Mouse (Mus musculus): ENCODE measurements around the gene Ythdf1.

Ythdf1 gene

GRCm38 (mm10) chr2:180920810-180921400, at the start of gene Ythdf1:
Gene Ythdf1, minus strand, starts transcription at chr2:180920949.
- peak; percentile 18 for DNase-seq (ENCODE audit: extremely low read depth, low read depth, low spot score)

DNA sequence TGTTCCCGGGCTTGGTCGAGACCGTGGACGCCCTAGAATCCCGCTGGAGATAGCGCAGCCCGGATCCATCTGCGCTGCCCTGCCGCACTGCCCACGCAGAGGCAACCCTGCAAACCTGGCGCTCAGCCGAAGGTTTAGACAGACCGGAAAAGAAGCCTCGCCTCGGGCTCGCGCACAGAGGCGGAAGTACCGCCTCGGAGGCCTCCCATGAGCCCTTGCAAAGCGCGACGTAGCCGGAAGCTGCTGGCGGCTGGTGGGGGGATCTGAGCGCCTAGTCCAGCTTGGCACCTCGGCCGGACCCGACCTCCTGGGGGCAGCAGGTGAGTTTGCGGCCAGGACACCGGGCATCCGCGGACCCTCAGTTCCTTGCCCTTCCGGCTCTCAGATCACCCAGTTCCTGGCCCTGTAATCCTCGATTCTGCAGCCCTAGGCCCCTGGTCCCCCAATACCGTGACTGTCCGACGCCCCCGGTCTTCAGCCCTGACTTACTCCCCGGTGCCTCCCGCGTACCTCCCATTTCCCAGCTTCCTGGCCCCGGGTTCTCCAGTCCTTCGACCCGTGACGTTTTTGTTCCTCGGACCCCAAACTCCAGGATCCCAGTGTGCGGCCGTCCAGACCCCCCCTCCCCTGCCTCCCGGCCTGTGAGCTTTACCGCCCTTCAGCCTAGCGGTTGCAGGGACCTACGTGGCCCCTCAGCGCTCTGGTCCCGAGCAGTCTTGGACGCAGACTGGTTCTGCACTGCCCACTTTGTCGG, 46.4 kb upstream of the Ythdf1 start, which contains the start of gene Arfgap1:
Gene Arfgap1, plus strand, starts transcription at position 216 of the 754 bp plus-strand sequence.
- DNase-seq (ENCODE audit: extremely low read depth, low read depth, low spot score), result peak; percentile 52

GRCm38 (mm10) chr2:180966092-180966882, 45.5 kb upstream of the Ythdf1 start:
- no peak for DNase-seq (ENCODE audit: extremely low read depth, low read depth, low spot score)

- DNase-seq (ENCODE audit: extremely low read depth, low read depth, low spot score), result no peak
Observed at GRCm38 (mm10) chr2:180963956-180964355, 43.2 kb upstream of the Ythdf1 start.

GRCm38 (mm10) chr2:180962616-180963308, 42.0 kb upstream of the Ythdf1 start:
- DNase-seq (ENCODE audit: extremely low read depth, low read depth, low spot score), result no peak

GRCm38 (mm10) chr2:180960187-180960586, 39.4 kb upstream of the Ythdf1 start:
- DNase-seq (ENCODE audit: extremely low read depth, low read depth, low spot score), result no peak

DNA sequence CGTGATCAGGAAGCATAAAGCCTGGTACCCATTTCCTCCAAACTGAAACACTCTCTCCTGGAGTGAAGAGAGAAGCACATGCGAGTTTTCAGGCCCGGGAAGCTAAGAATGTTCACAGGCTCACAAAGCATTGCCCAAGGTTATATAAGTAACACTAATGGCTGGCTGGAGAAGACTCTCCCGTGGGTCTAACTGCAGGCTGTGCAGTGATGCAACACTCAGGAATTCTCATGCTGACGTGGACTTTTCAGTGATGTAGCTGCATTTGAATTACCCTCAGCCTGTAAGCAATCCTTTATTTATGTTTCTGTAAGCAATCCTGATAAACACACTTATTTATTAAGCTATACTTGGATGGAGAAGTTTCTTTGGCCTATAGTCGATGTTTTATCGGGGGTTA, 38.9 kb upstream of the Ythdf1 start:
- no peak for DNase-seq (ENCODE audit: extremely low read depth, low read depth, low spot score)

DNA sequence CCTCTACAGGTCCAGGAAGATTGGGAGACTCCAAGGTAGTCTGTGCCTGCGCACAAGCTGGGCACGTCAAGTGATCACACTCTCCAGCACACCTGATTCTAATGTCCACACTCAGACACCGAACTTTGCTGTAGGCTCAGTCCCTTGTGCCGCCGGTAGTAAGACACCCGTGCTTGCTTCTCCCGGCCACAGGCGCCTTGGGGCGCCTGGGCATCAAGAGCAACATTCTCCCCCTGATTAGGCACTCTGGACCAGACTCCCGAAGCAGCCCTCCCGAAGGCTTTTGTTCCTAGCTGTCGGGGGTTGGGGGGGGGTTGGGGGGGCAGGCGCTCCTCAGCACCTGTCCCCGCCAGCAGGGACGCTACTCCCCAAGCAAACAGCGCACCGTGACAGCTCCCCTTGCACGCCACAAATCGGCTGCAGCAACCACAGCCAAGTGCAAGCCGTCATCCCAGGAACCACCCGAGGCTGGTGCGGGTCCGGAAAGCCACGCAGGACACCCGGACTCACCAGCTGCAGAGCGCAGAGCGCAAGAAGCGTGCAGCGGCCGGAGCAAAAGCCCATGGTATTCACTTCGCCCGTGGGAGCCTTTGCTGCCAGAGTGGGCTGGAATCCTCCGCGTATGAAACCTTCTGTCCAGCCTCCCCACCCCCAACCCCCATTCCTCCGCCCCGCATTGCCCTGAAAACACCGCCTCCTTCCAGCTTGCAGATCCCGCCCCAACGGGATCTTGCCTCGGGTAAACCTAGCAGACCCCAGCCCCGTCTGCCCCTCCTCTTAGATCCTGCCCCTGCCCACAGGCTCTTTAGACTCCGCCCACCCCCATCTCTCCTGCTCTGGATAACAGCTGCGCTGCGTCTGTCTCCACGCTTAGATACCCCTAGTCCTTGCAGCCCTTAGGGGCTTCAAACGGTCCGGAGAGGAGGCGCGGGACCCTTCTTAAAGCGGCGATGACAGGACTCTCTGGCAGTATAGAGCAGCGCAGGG, 33.6 kb upstream of the Ythdf1 start, which contains the start of gene Nkain4:
Gene Nkain4, minus strand, starts transcription at position 639 of the 987 bp plus-strand sequence.
- DNase-seq (ENCODE audit: extremely low read depth, low read depth, low spot score), result no peak

- DNase-seq (ENCODE audit: extremely low read depth, low read depth, low spot score), result no peak
Observed at GRCm38 (mm10) chr2:180953638-180954037, 32.9 kb upstream of the Ythdf1 start.

DNA sequence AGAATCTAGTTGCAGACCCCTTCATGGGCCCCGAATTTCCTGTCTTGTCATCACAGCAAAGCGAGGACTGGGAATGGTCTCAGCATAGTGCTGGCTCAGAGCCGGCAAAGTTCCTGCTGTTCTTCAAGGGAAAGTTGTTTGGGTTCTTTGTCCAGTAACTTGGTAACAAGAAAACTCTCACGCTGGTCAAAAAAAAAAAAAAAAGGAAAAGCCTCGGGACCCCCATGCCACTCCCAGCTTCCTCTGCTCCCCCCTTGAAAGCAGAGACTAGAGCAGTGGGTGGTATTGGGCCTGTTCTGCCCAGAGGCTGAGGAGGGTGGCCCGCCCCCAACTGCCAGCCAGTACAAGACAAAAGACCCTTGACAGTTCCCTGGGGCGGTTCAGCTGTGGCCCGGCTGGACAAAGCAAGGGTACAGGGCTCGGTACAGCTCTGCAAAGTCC, 32.0 kb upstream of the Ythdf1 start:
- no peak for DNase-seq (ENCODE audit: extremely low read depth, low read depth, low spot score)

DNA sequence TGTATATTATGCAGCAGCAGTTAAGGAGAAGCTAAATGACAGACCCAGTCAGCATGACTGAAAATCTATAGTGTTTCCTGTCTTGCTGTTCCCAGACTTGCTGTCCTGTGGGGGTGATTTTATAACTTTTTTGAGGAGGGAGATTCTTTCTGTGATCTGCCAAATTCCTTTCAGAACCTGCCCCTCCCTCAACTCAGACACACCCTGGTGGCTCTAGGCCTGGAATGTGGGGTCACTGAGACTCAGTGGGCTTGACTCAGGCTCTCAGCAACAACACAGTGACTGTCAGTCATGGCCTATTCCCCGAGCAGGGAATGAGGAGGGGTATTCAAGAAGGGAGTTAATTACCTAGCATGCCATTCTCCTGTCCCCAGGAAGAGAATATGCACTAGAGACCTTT, 29.2 kb upstream of the Ythdf1 start:
- DNase-seq (ENCODE audit: extremely low read depth, low read depth, low spot score), result no peak

GRCm38 (mm10) chr2:180941869-180942268, 21.1 kb upstream of the Ythdf1 start:
- no peak for DNase-seq (ENCODE audit: extremely low read depth, low read depth, low spot score)

DNA sequence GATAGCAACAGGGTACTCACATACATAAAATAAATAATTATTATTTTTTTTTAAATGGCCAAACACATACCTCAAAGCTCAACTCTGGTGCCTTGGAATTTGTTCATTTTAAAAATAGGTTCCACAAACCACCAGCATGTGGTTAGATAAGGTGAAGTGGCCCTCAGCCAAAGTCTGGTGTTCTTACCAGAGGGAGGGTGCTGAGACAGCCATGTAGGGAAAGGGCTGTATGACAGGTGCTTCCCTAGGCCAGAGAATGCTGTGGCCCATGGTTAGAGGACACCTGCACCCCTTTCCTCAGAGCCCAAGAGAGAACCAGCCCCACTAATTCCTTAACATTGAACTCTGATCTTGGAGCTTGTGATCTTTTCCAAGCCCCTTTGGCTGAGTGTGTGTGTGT, 19.4 kb upstream of the Ythdf1 start:
- DNase-seq (ENCODE audit: extremely low read depth, low read depth, low spot score), result no peak

- DNase-seq (ENCODE audit: extremely low read depth, low read depth, low spot score), result no peak
Observed at GRCm38 (mm10) chr2:180932418-180932817, 11.7 kb upstream of the Ythdf1 start.

- no peak for DNase-seq (ENCODE audit: extremely low read depth, low read depth, low spot score)
Observed at GRCm38 (mm10) chr2:180928723-180929122, 8.0 kb upstream of the Ythdf1 start, which contains the start of gene Birc7. Gene Birc7, plus strand, starts transcription at chr2:180929023.

DNA sequence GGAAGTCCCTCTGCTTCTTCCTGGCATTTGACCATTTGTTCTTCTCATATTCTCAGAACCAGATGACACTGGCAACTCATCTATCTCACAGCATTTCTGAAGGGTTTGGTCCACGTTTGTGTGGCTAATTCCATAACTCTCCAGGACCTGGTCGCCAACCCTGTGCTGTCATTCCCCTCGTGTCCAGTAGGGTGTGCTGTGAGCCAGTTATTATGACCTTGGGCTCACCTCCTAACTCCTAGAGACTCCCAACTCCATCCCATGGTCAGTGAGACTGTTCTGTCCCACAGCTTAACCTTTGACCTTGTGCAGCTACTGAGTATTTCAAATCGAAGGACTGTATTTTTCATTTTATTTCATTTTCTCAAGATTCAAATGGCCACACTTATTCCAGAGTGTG, 4.4 kb upstream of the Ythdf1 start:
- DNase-seq (ENCODE audit: extremely low read depth, low read depth, low spot score), result no peak

DNA sequence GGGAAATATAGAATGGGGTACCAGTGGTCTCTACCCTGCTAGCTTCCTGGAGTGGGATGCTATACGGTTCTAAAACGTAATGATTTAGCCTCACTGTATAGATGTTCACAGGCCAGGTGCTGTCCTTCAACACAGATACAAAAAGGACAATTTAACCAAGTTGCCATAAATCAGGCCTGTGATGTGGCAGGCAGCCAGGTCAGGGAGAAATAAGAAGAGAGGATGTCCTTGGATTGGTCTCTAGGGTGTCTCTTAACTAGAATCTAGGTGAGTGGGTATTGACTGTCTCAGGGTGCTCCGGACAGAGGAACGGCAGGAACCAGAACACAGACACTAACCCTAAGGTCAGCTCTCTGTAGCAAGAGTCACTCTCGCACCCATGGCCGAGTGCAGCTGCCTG, 2.0 kb upstream of the Ythdf1 start:
- no peak for DNase-seq (ENCODE audit: extremely low read depth, low read depth, low spot score)

GRCm38 (mm10) chr2:180919913-180920809, 588 bp downstream of the Ythdf1 start:
- no peak for DNase-seq (ENCODE audit: extremely low read depth, low read depth, low spot score)
